Mouse (Mus musculus) hindbrain, embryonic 11.5 days (tissue): Measurements from ENCODE around the gene Smg8. TPM values are rescaled to one million over a fixed set of nuclear protein-coding genes. Genes with fewer than 3 reads are reported as not detected.
"Not testable (repeated sequence)": the region's sequence is repeated elsewhere in the genome, so short reads cannot be mapped to it uniquely, and the experiment has no call there.

Source experiments
- ATAC-seq: fragments of 200-750 bp; cut with Nextera tagmentation; 2 replicates; pipeline ENCODE4 v1.8.0; 2017; ENCODE audit warnings: mild to moderate bottlenecking, moderate TSS enrichment, moderate library complexity; ENCODE audit not compliant: low FRiP score
- DNase-seq: peaks from one replicate; pipeline ENCODE4 v3.0.0-alpha.2; 2015; ENCODE audit warnings: low spot score
- H3K27ac ChIP-seq: fragments of 300-500 bp; sonication (generic); 2 replicates; pipeline ENCODE4 v1.5.1; 2014; ENCODE audit warnings: mild to moderate bottlenecking, low read depth, low read length
- H3K27me3 ChIP-seq: fragments of 300-500 bp; sonication (generic); 2 replicates; pipeline ENCODE4 v1.6.1; 2014; ENCODE audit warnings: mild to moderate bottlenecking, low read length, moderate library complexity, mixed read lengths; ENCODE audit not compliant: control insufficient read depth, insufficient read depth
- H3K36me3 ChIP-seq: fragments of 300-500 bp; sonication (generic); 2 replicates; pipeline ENCODE4 v1.6.1; 2014; ENCODE audit warnings: mild to moderate bottlenecking, low read length, moderate library complexity, mixed read lengths; ENCODE audit not compliant: control insufficient read depth, insufficient read depth
- H3K4me1 ChIP-seq: fragments of 300-500 bp; sonication (generic); replicated peaks from 2 replicates; pipeline ENCODE4 v1.6.1; 2014; ENCODE audit warnings: low read length, mixed read lengths; ENCODE audit not compliant: control insufficient read depth, insufficient read depth
- H3K4me2 ChIP-seq: fragments of 300-500 bp; sonication (generic); replicated peaks from 2 replicates; pipeline ENCODE4 v1.6.1; 2014; ENCODE audit warnings: mild to moderate bottlenecking, low read depth, low read length
- H3K4me3 ChIP-seq: fragments of 300-500 bp; sonication (generic); 2 replicates; pipeline ENCODE4 v1.5.1; 2014; ENCODE audit warnings: low read depth, low read length
- H3K9ac ChIP-seq: fragments of 300-500 bp; sonication (generic); 2 replicates; pipeline ENCODE4 v1.6.1; 2014; ENCODE audit warnings: low read depth, low read length
- H3K9me3 ChIP-seq: fragments of 300-500 bp; sonication (generic); 2 replicates; pipeline ENCODE4 v1.6.1; 2016; ENCODE audit warnings: low read length; ENCODE audit not compliant: control insufficient read depth
- WGBS: fragments of 180-500 bp; shearing (Covaris S2); extraction: QIAGEN DNeasy Blood & Tissue Kit; methylation state at CpG from one replicate; pipeline ENCODE4 v1.1.7; 2014; 5-methylcytosine and 5-hydroxymethylcytosine counted together
- polyA plus RNA-seq: library from polyadenylated mRNA; unstranded; fragments of >200 nt; fragmentation: Nextera tagmentation; extraction: Ambion mirVana; gene quantifications from 2 replicates; pipeline ENCODE4 v1.2.1, GENCODE M21; 2014

The Smg8 gene
- polyA plus RNA-seq, 1 experiment from 2014 or later: 29.8 TPM

- H3K27ac ChIP-seq: no peak overlapping the region
- H3K4me2 ChIP-seq: no peak overlapping the region
- H3K36me3 ChIP-seq: no peaks in the 10 kb centered on the region; the same call in 1 of the 2 replicates
- ATAC-seq (no peak), DNase-seq (no peak)
- H3K27me3 ChIP-seq: no peaks in the 10 kb centered on the region
- no peaks in the 10 kb centered on the region for H3K4me1 ChIP-seq
- no peaks in the 10 kb centered on the region for H3K9me3 ChIP-seq
- H3K9ac ChIP-seq: no peak overlapping the region
- 77% methylated on average over 3 of the region's 3 CpGs for WGBS
- H3K4me3 ChIP-seq: no peak overlapping the region
Observed at GRCm38 (mm10) chr11:87062087-87062486, 24.5 kb downstream of the Smg8 start.

GRCm38 (mm10) chr11:87060410-87060809 is 26.2 kb downstream of the Smg8 start:
- H3K27ac ChIP-seq: no peak overlapping the region
- no peaks in the 10 kb centered on the region for H3K9me3 ChIP-seq
- H3K4me1 ChIP-seq: no peaks in the 10 kb centered on the region
- H3K9ac ChIP-seq: no peak overlapping the region
- DNase-seq: no peak
- no peak for ATAC-seq
- H3K4me3 ChIP-seq: no peak overlapping the region
- no peaks in the 10 kb centered on the region for H3K27me3 ChIP-seq
- no peaks in the 10 kb centered on the region; the same call in 1 of the 2 replicates for H3K36me3 ChIP-seq
- no peak overlapping the region for H3K4me2 ChIP-seq
- WGBS: 95% methylated on average over 2 of the region's 2 CpGs

GRCm38 (mm10) chr11:87056286-87056685 is 30.3 kb downstream of the Smg8 start:
- 91% methylated on average over 6 of the region's 6 CpGs for WGBS

GRCm38 (mm10) chr11:87048900-87049299 is 37.7 kb downstream of the Smg8 start:
- not testable (repeated sequence) for DNase-seq, H3K4me2 ChIP-seq, H3K27me3 ChIP-seq, H3K4me3 ChIP-seq, H3K36me3 ChIP-seq, ATAC-seq, H3K9me3 ChIP-seq, H3K9ac ChIP-seq, H3K4me1 ChIP-seq, H3K27ac ChIP-seq
- 93% methylated on average over 7 of the region's 7 CpGs for WGBS

More at GRCm38 (mm10) chr11:87056286-87056685, 30.3 kb downstream of the Smg8 start:
- no peak for DNase-seq
- Histone ChIP-seq H3K9me3 (no peaks in the 10 kb centered on the region), H3K4me2 (no peak overlapping the region), H3K36me3 (no peaks in the 10 kb centered on the region), H3K9ac (no peak overlapping the region), H3K4me1 (no peaks in the 10 kb centered on the region), H3K4me3 (no peak overlapping the region), H3K27me3 (no peaks in the 10 kb centered on the region), H3K27ac (no peak overlapping the region)
- no peak for ATAC-seq

GRCm38 (mm10) chr11:87046968-87047367 is 39.6 kb downstream of the Smg8 start:
- H3K27ac ChIP-seq: no peak overlapping the region
- WGBS: 89% methylated on average over 5 of the region's 5 CpGs
- H3K4me1 ChIP-seq: no peaks in the 10 kb centered on the region
- H3K9ac ChIP-seq: no peak overlapping the region
- H3K4me3 ChIP-seq: no peak overlapping the region
- H3K4me2 ChIP-seq: no peak overlapping the region
- no peaks in the 10 kb centered on the region for H3K27me3 ChIP-seq
- no peak for DNase-seq
- H3K9me3 ChIP-seq: no peaks in the 10 kb centered on the region
- ATAC-seq: no peak
- H3K36me3 ChIP-seq: peaks cover 2% of the 10 kb centered on the region; the same call in 1 of the 2 replicates

GRCm38 (mm10) chr11:87043052-87043451 is 43.5 kb downstream of the Smg8 start:
- H3K27ac ChIP-seq: no peak overlapping the region
- H3K9ac ChIP-seq: no peak overlapping the region
- no peak for ATAC-seq
- no peak overlapping the region for H3K4me3 ChIP-seq
- no peaks in the 10 kb centered on the region for H3K9me3 ChIP-seq
- H3K4me2 ChIP-seq: no peak overlapping the region
- H3K4me1 ChIP-seq: no peaks in the 10 kb centered on the region
- WGBS: 87% methylated on average over 3 of the region's 3 CpGs
- DNase-seq: no peak
- no peaks in the 10 kb centered on the region for H3K27me3 ChIP-seq
- H3K36me3 ChIP-seq: peaks cover 11% of the 10 kb centered on the region

GRCm38 (mm10) chr11:87039307-87039963 is 47.1 kb downstream of the Smg8 start:
- no peak overlapping the region for H3K4me3 ChIP-seq
- no peak overlapping the region for H3K9ac ChIP-seq
- DNase-seq: no peak
- no peak overlapping the region for H3K27ac ChIP-seq
- peaks cover 13% of the 10 kb centered on the region for H3K36me3 ChIP-seq
- ATAC-seq: no peak
- no peaks in the 10 kb centered on the region for H3K27me3 ChIP-seq
- no peaks in the 10 kb centered on the region for H3K4me1 ChIP-seq
- 89% methylated on average over 9 of the region's 9 CpGs for WGBS
- no peaks in the 10 kb centered on the region for H3K9me3 ChIP-seq
- H3K4me2 ChIP-seq: no peak overlapping the region

GRCm38 (mm10) chr11:87036180-87036579 is 50.4 kb downstream of the Smg8 start:
- H3K27me3 ChIP-seq: no peaks in the 10 kb centered on the region
- no peak overlapping the region for H3K4me2 ChIP-seq
- no peak overlapping the region for H3K27ac ChIP-seq
- no peak for DNase-seq
- peaks cover 5% of the 10 kb centered on the region for H3K36me3 ChIP-seq
- H3K9me3 ChIP-seq: no peaks in the 10 kb centered on the region
- no peak overlapping the region for H3K4me3 ChIP-seq
- H3K9ac ChIP-seq: no peak overlapping the region
- ATAC-seq: no peak
- H3K4me1 ChIP-seq: no peaks in the 10 kb centered on the region
- WGBS: 70% methylated on average over 4 of the region's 4 CpGs

- H3K4me2 ChIP-seq: no peak overlapping the region
- ATAC-seq (no peak), DNase-seq (no peak)
- H3K27me3 ChIP-seq: no peaks in the 10 kb centered on the region
- H3K36me3 ChIP-seq: no peaks in the 10 kb centered on the region
- no peaks in the 10 kb centered on the region for H3K9me3 ChIP-seq
- 88% methylated on average over 3 of the region's 3 CpGs for WGBS
- no peak overlapping the region for H3K4me3 ChIP-seq
- H3K9ac ChIP-seq: no peak overlapping the region
- H3K4me1 ChIP-seq: no peaks in the 10 kb centered on the region
- H3K27ac ChIP-seq: no peak overlapping the region
Observed at GRCm38 (mm10) chr11:87028212-87028611, 58.4 kb downstream of the Smg8 start.
